Mouse (Mus musculus): ENCODE results near the gene Sel1l. TPM values are rescaled to one million over a fixed set of nuclear protein-coding genes. Genes with fewer than 3 reads are reported as not detected.
"Not testable (repeated sequence)": the region's sequence is repeated elsewhere in the genome, so short reads cannot be mapped to it uniquely, and the experiment has no call there.

Gene Sel1l
- total RNA-seq, 2 experiments from 2014 or later, result 165 to 179 TPM

GRCm38 (mm10) chr12:91820461-91820860 is 28.5 kb downstream of the Sel1l start:
- no peak for DNase-seq (ENCODE audit: low spot score in 2 of 2)

GRCm38 (mm10) chr12:91818726-91819125 is 30.2 kb downstream of the Sel1l start:
- no peak for DNase-seq (ENCODE audit: low spot score in 2 of 2)

- peak; percentile 35 to 67 for DNase-seq (ENCODE audit: low spot score in 2 of 2)
Measured at GRCm38 (mm10) chr12:91815990-91816389, 33.0 kb downstream of the Sel1l start.

GRCm38 (mm10) chr12:91815552-91815951 is 33.4 kb downstream of the Sel1l start:
- no peak for DNase-seq (ENCODE audit: low spot score in 2 of 2)

GRCm38 (mm10) chr12:91808911-91809310 is 40.0 kb downstream of the Sel1l start:
- DNase-seq (ENCODE audit: low spot score in 2 of 2), result no peak

- no peak for DNase-seq (ENCODE audit: low spot score in 2 of 2)
Measured at GRCm38 (mm10) chr12:91807761-91808160, 41.2 kb downstream of the Sel1l start.

GRCm38 (mm10) chr12:91807095-91807494 is 41.9 kb downstream of the Sel1l start:
- DNase-seq (ENCODE audit: low spot score in 2 of 2), result no peak

- no peak for DNase-seq (ENCODE audit: low spot score in 2 of 2)
Measured at GRCm38 (mm10) chr12:91804262-91804661, 44.7 kb downstream of the Sel1l start.

GRCm38 (mm10) chr12:91803207-91803932 is 45.6 kb downstream of the Sel1l start:
- peak; percentile 42 to 67 for DNase-seq (ENCODE audit: low spot score in 2 of 2)

GRCm38 (mm10) chr12:91802586-91803206 is 46.3 kb downstream of the Sel1l start:
- no peak for DNase-seq (ENCODE audit: low spot score in 2 of 2)

GRCm38 (mm10) chr12:91800861-91801385 is 48.0 kb downstream of the Sel1l start:
- DNase-seq (ENCODE audit: low spot score in 2 of 2), result no peak

- DNase-seq (ENCODE audit: low spot score in 2 of 2), result no peak
Measured at GRCm38 (mm10) chr12:91799821-91800335, 49.1 kb downstream of the Sel1l start.

- DNase-seq (ENCODE audit: low spot score in 2 of 2), result no peak
Measured at GRCm38 (mm10) chr12:91799379-91799773, 49.6 kb downstream of the Sel1l start.

GRCm38 (mm10) chr12:91798720-91799378 is 50.1 kb downstream of the Sel1l start:
- no peak for DNase-seq (ENCODE audit: low spot score in 2 of 2)

- DNase-seq (ENCODE audit: low spot score in 2 of 2), result no peak
Measured at GRCm38 (mm10) chr12:91796774-91797173, 52.2 kb downstream of the Sel1l start.

GRCm38 (mm10) chr12:91793266-91793665 is 55.7 kb downstream of the Sel1l start:
- no peak for DNase-seq (ENCODE audit: low spot score in 2 of 2)

- no peak for DNase-seq (ENCODE audit: low spot score in 2 of 2)
Measured at GRCm38 (mm10) chr12:91791822-91792221, 57.1 kb downstream of the Sel1l start.

- peak; percentile 59 to 87 for DNase-seq (ENCODE audit: low spot score in 2 of 2)
Measured at GRCm38 (mm10) chr12:91789801-91790200, 59.2 kb downstream of the Sel1l start.

- not testable (repeated sequence) for DNase-seq (ENCODE audit: low spot score in 2 of 2)
Measured at GRCm38 (mm10) chr12:91788446-91788845, 60.5 kb downstream of the Sel1l start.

GRCm38 (mm10) chr12:91787959-91788437 is 61.0 kb downstream of the Sel1l start, which contains the start of gene Ston2:
Ston2 (minus strand) TSS chr12:91788387.
- no peak for DNase-seq (ENCODE audit: low spot score in 2 of 2)

- DNase-seq (ENCODE audit: low spot score in 2 of 2), result no peak
Measured at GRCm38 (mm10) chr12:91786355-91786754, 62.6 kb downstream of the Sel1l start.

- no peak for DNase-seq (ENCODE audit: low spot score in 2 of 2)
Measured at GRCm38 (mm10) chr12:91781432-91781831, 67.5 kb downstream of the Sel1l start.
